Mouse (Mus musculus) lung, adult 2 months (tissue): ENCODE measurements around the gene Spata2.

ENCODE experiments used
- CTCF ChIP-seq: fragments of 200-500 bp; IDR thresholded peaks from 2 replicates; pipeline ENCODE4 v1.5.1; 2011; ENCODE audit warnings: mild to moderate bottlenecking, low read length, control low read depth; ENCODE audit not compliant: insufficient read depth
- POLR2A ChIP-seq: fragments of 200-500 bp; IDR thresholded peaks from 2 replicates; pipeline ENCODE4 v1.6.1; 2011; ENCODE audit warnings: low read depth, mild to moderate bottlenecking, control low read depth, low read length, borderline replicate concordance; ENCODE audit errors: extremely low read depth

DNA sequence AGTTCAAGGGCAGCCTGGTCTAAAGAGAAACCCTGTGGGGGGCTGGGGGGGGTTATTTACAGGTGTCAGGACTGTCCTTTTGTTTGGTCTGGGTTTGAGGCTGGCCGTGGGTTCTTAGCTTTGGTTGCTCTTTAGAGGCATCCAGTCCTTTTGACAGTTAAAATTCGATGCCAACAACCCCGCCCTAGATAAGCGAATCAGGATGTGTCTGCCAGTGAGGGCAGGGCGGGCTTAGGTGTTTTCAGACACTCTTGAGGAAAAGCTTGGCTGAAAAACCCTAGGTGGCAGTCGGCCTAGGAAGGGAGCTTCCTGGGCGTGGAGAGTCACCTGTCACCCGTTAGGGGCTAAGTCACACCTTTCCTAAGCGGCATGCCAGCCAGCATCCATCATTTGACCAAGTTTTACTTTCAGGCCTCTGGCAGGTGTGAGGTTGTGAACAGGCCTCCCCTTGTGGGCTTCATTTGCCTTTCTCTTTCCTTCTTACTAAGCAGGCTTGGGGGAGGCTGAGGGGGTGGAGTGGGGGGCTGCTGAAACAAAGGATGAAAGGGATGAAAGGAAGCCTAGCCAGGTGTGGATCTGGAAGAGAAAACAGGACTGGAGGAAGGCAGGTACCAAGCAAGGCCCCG lies 43.7 kb upstream of the Spata2 start:
- TF ChIP-seq CTCF (no peak), POLR2A (no peak)
